Mouse (Mus musculus) CH12.LX (cell line): ENCODE data around the gene Nipal4. TPM values are rescaled to one million over a fixed set of nuclear protein-coding genes. Genes with fewer than 3 reads are reported as not detected.

Source experiments
- DNase-seq: peaks from one replicate; pipeline ENCODE4 v3.0.0-alpha.2; 2013; ENCODE audit errors: extremely low read depth
- H3K27ac ChIP-seq: 2 replicates; pipeline ENCODE4 v1.5.1; 2012; ENCODE audit warnings: low read depth, mild to moderate bottlenecking, control low read depth, moderate library complexity; ENCODE audit not compliant: insufficient read depth
- H3K27me3 ChIP-seq: replicated peaks from 2 replicates; pipeline ENCODE3; 2012; ENCODE audit warnings: inconsistent platforms
- H3K36me3 ChIP-seq, 2 experiments: replicated peaks in 1 of 2; 2 replicates each; pipeline versions ENCODE3 to v1.6.1; 2012; ENCODE audit warnings: inconsistent platforms in 1 of 2, low read length in 1 of 2, mild to moderate bottlenecking in 1 of 2, mixed read lengths in 1 of 2, moderate library complexity in 1 of 2; ENCODE audit not compliant: control insufficient read depth in 1 of 2, insufficient read depth in 1 of 2
- H3K4me1 ChIP-seq, 2 experiments: 2 replicates each; pipeline ENCODE4 v1.6.1; 2012; ENCODE audit warnings: inconsistent platforms in 1 of 2, moderate library complexity in 1 of 2; ENCODE audit not compliant: insufficient read depth in 2 of 2, control insufficient read depth in 1 of 2
- H3K4me2 ChIP-seq: 2 replicates; pipeline ENCODE4 v1.6.1; 2012; ENCODE audit warnings: low read depth, mild to moderate bottlenecking, control low read depth; ENCODE audit not compliant: poor library complexity, insufficient read depth, severe bottlenecking
- H3K4me3 ChIP-seq, 3 experiments: fragments of 150-350 bp in 1 of 3; sonication (generic) in 1 of 3; replicated peaks in 1 of 3; 2 replicates each; pipeline versions ENCODE3 to v1.5.1; 2011 to 2012; ENCODE audit warnings: low read depth in 2 of 3, low read length in 2 of 3, mild to moderate bottlenecking in 2 of 3, moderate library complexity in 2 of 3, control low read depth in 1 of 3, improper control_type of control experiment in 1 of 3, inconsistent platforms in 1 of 3, mixed read lengths in 1 of 3; ENCODE audit not compliant: poor library complexity in 1 of 3
- H3K79me2 ChIP-seq: replicated peaks from 2 replicates; pipeline ENCODE4 v1.6.1; 2012; ENCODE audit warnings: mild to moderate bottlenecking, moderate library complexity; ENCODE audit not compliant: control insufficient read depth, poor library complexity, insufficient read depth, severe bottlenecking; ENCODE audit errors: extremely low read depth
- H3K9ac ChIP-seq: 2 replicates; pipeline ENCODE4 v1.6.1; 2012; ENCODE audit warnings: low read depth, mild to moderate bottlenecking, control low read depth, moderate library complexity; ENCODE audit not compliant: insufficient read depth
- H3K9me3 ChIP-seq: replicated peaks from 2 replicates; pipeline ENCODE3; 2012; ENCODE audit warnings: low read length, inconsistent platforms, mixed read lengths
- CHD2 ChIP-seq: IDR thresholded peaks from 2 replicates; pipeline ENCODE4 v1.6.1; 2011; ENCODE audit warnings: low read length, improper control_type of control experiment
- CTCF ChIP-seq, 2 experiments: IDR thresholded peaks in 1 of 2; conservative IDR thresholded peaks in 1 of 2; 2 replicates each; pipeline ENCODE4 v1.5.1; 2011 to 2012; ENCODE audit warnings: low read depth in 2 of 2, low read length in 2 of 2, improper control_type of control experiment in 1 of 2, inconsistent platforms in 1 of 2, mild to moderate bottlenecking in 1 of 2, moderate library complexity in 1 of 2
- E2F4 ChIP-seq: IDR thresholded peaks from 2 replicates; pipeline ENCODE4 v1.6.1; 2011; ENCODE audit warnings: low read depth, low read length, improper control_type of control experiment; ENCODE audit not compliant: insufficient replicate concordance
- ELF1 ChIP-seq: IDR thresholded peaks from 2 replicates; pipeline ENCODE4 v1.6.1; 2014; ENCODE audit warnings: low read depth, mild to moderate bottlenecking, inconsistent platforms, low read length, improper control_type of control experiment
- EP300 ChIP-seq: IDR thresholded peaks from 2 replicates; pipeline ENCODE4 v1.6.1; 2011; ENCODE audit warnings: low read length, improper control_type of control experiment
- GABPA ChIP-seq: IDR thresholded peaks from 2 replicates; pipeline ENCODE4 v1.6.1; 2012; ENCODE audit warnings: low read depth, low read length, improper control_type of control experiment, inconsistent platforms; ENCODE audit not compliant: insufficient replicate concordance
- HCFC1 ChIP-seq: IDR thresholded peaks from 2 replicates; pipeline ENCODE4 v1.6.1; 2012; ENCODE audit warnings: low read depth, mild to moderate bottlenecking, inconsistent platforms, low read length, improper control_type of control experiment
- JUND ChIP-seq: conservative IDR thresholded peaks from 2 replicates; pipeline ENCODE4 v1.6.1; 2011; ENCODE audit warnings: low read depth, low read length, improper control_type of control experiment
- MAZ ChIP-seq: IDR thresholded peaks from 2 replicates; pipeline ENCODE4 v1.6.1; 2012; ENCODE audit warnings: low read depth, mild to moderate bottlenecking, inconsistent platforms, low read length, improper control_type of control experiment, moderate library complexity
- MXI1 ChIP-seq: IDR thresholded peaks from 2 replicates; pipeline ENCODE4 v1.6.1; 2011; ENCODE audit warnings: mild to moderate bottlenecking, low read depth, low read length, improper control_type of control experiment
- MYC ChIP-seq: IDR thresholded peaks from 2 replicates; pipeline ENCODE4 v1.6.1; 2011; ENCODE audit warnings: low read depth, mild to moderate bottlenecking, improper control_type of control experiment, low read length
- NRF1 ChIP-seq: IDR thresholded peaks from 2 replicates; pipeline ENCODE4 v1.6.1; 2014; ENCODE audit warnings: low read depth, mild to moderate bottlenecking, inconsistent platforms, low read length, improper control_type of control experiment, moderate library complexity
- PAX5 ChIP-seq: IDR thresholded peaks from 2 replicates; pipeline ENCODE4 v1.6.1; 2012; ENCODE audit warnings: low read length, inconsistent platforms, mixed read lengths
- POLR2A ChIP-seq: IDR thresholded peaks from 2 replicates; pipeline ENCODE4 v1.6.1; 2011; ENCODE audit warnings: low read depth, mild to moderate bottlenecking, improper control_type of control experiment, low read length
- POLR2AphosphoS2 ChIP-seq: IDR thresholded peaks from 2 replicates; pipeline ENCODE4 v1.6.1; 2011; ENCODE audit warnings: low read depth, low read length, improper control_type of control experiment
- RAD21 ChIP-seq: IDR thresholded peaks from 2 replicates; pipeline ENCODE4 v1.6.1; 2011; ENCODE audit warnings: low read depth, mild to moderate bottlenecking, low read length, improper control_type of control experiment, moderate library complexity
- SIN3A ChIP-seq: IDR thresholded peaks from 2 replicates; pipeline ENCODE4 v1.6.1; 2012; ENCODE audit warnings: low read length, improper control_type of control experiment, inconsistent platforms
- TBP ChIP-seq: conservative IDR thresholded peaks from 2 replicates; pipeline ENCODE4 v1.6.1; 2011; ENCODE audit warnings: low read depth, low read length, improper control_type of control experiment
- TCF12 ChIP-seq: IDR thresholded peaks from 2 replicates; pipeline ENCODE4 v1.6.1; 2014; ENCODE audit warnings: low read depth, mild to moderate bottlenecking, inconsistent platforms, low read length, improper control_type of control experiment
- UBTF ChIP-seq: IDR thresholded peaks from 2 replicates; pipeline ENCODE4 v1.6.1; 2012; ENCODE audit warnings: low read depth, mild to moderate bottlenecking, inconsistent platforms, low read length, improper control_type of control experiment, moderate library complexity
- USF2 ChIP-seq: conservative IDR thresholded peaks from 2 replicates; pipeline ENCODE4 v1.6.1; 2011; ENCODE audit warnings: low read depth, low read length, improper control_type of control experiment
- ZC3H11A ChIP-seq: IDR thresholded peaks from 2 replicates; pipeline ENCODE4 v1.6.1; 2012; ENCODE audit warnings: low read depth, mild to moderate bottlenecking, inconsistent platforms, low read length, improper control_type of control experiment
- ZMIZ1 ChIP-seq: IDR thresholded peaks from 2 replicates; pipeline ENCODE4 v1.6.1; 2012; ENCODE audit warnings: low read depth, mild to moderate bottlenecking, inconsistent platforms, low read length, improper control_type of control experiment
- dilution Hi-C: fragments of 300-500 bp; cut with MboI; formaldehyde crosslinking; loops from 2 replicates; pipeline ENCODE4 v1.14.3; 2020; ENCODE audit warnings: low sequenced_read_pairs; ENCODE audit not compliant: extremely low pct_unique_long_range_greater_than_20kb, extremely low pct_ligation_motif_present
- in situ Hi-C: fragments of 300-500 bp; cut with MboI; formaldehyde crosslinking; loops from 3 replicates; pipeline ENCODE4 v1.14.3; 2019; ENCODE audit warnings: low sequenced_read_pairs, low pct_ligation_motif_present, low pct_unique_long_range_greater_than_20kb, mixed read lengths
- polyA plus RNA-seq: library from polyadenylated mRNA; unstranded; fragments of >175 nt; gene quantifications from 2 replicates; pipeline ENCODE4 v1.2.1, GENCODE M21; 2012; ENCODE audit warnings: low read depth; ENCODE audit not compliant: insufficient read length
- total RNA-seq, 2 experiments: library from RNA; depleted of rRNA; stranded (reverse); fragments of 300-350 nt in 1 of 2; fragments of >200 nt in 1 of 2; gene quantifications; 2 replicates each; pipeline ENCODE4 v1.2.3; 2012 to 2014

The Nipal4 gene
- total and polyA plus RNA-seq, 3 experiments = 0.08 TPM; not detected in 2

- in situ Hi-C loops = no loop called here
- Histone ChIP-seq H3K9ac (no peak overlapping the region), H3K4me1 (peaks cover 3 to 37% of the 10 kb centered on the region in 2 experiments; a peak in 2 of 4 replicates), H3K79me2 (no peaks in the 10 kb centered on the region), H3K27ac (no peak overlapping the region), H3K4me2 (no peak overlapping the region), H3K4me3 (no peak overlapping the region), H3K27me3 (no peaks in the 10 kb centered on the region), H3K36me3 (no peaks in the 10 kb centered on the region), H3K9me3 (no peaks in the 10 kb centered on the region)
- TF ChIP-seq RAD21 (no peak), MAZ (no peak), CTCF (conservative IDR thresholded peaks at IDR 0.05 in 1 of 2, IDR thresholded peaks at IDR 0.05 in 1 of 2; ENCODE audit: low read depth in 2 of 2, low read length in 2 of 2) (no peak), ZMIZ1 (no peak), MYC (no peak), CHD2 (no peak), MXI1 (no peak), EP300 (no peak), E2F4 (no peak), HCFC1 (no peak), TCF12 (no peak), JUND (no peak), SIN3A (no peak), UBTF (no peak)
- no peak for DNase-seq
- dilution Hi-C loops = no loop called here
Measured at GRCm38 (mm10) chr11:46114221-46114620, 52.1 kb downstream of the Nipal4 start.

GRCm38 (mm10) chr11:46113211-46113610 lies 53.1 kb downstream of the Nipal4 start:
- TF ChIP-seq MAZ (no peak), E2F4 (no peak), PAX5 (no peak), ZC3H11A (no peak), POLR2AphosphoS2 (no peak), GABPA (no peak), UBTF (no peak), SIN3A (no peak), MYC (no peak), NRF1 (no peak), POLR2A (no peak), TBP (no peak), ELF1 (no peak), USF2 (no peak)
- Histone ChIP-seq H3K36me3 (no peaks in the 10 kb centered on the region), H3K79me2 (no peaks in the 10 kb centered on the region), H3K9me3 (peaks cover 1% of the 10 kb centered on the region), H3K4me1 (peaks cover 3 to 37% of the 10 kb centered on the region in 2 experiments; a peak in 2 of 4 replicates), H3K4me2 (no peak overlapping the region), H3K4me3 (no peak overlapping the region), H3K9ac (no peak overlapping the region), H3K27me3 (no peaks in the 10 kb centered on the region), H3K27ac (no peak overlapping the region)
- in situ Hi-C loops (no loop called here), dilution Hi-C loops (no loop called here)
- DNase-seq = no peak
